Mouse (Mus musculus) liver, embryonic 14.5 days (tissue): ENCODE results near the gene Tdrd12. TPM values are rescaled to one million over a fixed set of nuclear protein-coding genes. Genes with fewer than 3 reads are reported as not detected.

Experiments used
- ATAC-seq: fragments of 200-750 bp; cut with Nextera tagmentation; 2 replicates; pipeline ENCODE4 v1.8.0; 2017; ENCODE audit warnings: moderate number of reproducible peaks, mild to moderate bottlenecking, moderate library complexity; ENCODE audit not compliant: insufficient read depth
- DNase-seq, 3 experiments: peaks; one replicate each; pipeline ENCODE4 v3.0.0-alpha.2; 2012 to 2013; ENCODE audit warnings: low read depth in 3 of 3, low spot score in 3 of 3
- H3K27ac ChIP-seq: fragments of 300-500 bp; sonication (generic); 2 replicates; pipeline ENCODE4 v1.5.1; 2014; ENCODE audit warnings: moderate library complexity, mild to moderate bottlenecking, control low read depth, inconsistent platforms
- H3K27me3 ChIP-seq: fragments of 300-500 bp; sonication (generic); 2 replicates; pipeline ENCODE4 v1.6.1; 2014; ENCODE audit warnings: mild to moderate bottlenecking, low read length, moderate library complexity; ENCODE audit not compliant: control insufficient read depth, insufficient read depth
- H3K36me3 ChIP-seq: fragments of 300-500 bp; sonication (generic); replicated peaks from 2 replicates; pipeline ENCODE4 v1.6.1; 2014; ENCODE audit warnings: low read depth; ENCODE audit not compliant: control insufficient read depth, insufficient read depth
- H3K4me1 ChIP-seq, 2 experiments: fragments of 200-500 bp in 1 of 2; fragments of 300-500 bp in 1 of 2; sonication (generic) in 1 of 2; replicated peaks; 2 replicates each; pipeline ENCODE4 v1.6.1; 2012 to 2014; ENCODE audit warnings: antibody characterized with exemption in 1 of 2, inconsistent platforms in 1 of 2, low read length in 1 of 2; ENCODE audit not compliant: control insufficient read depth in 2 of 2, insufficient read depth in 2 of 2
- H3K4me2 ChIP-seq: fragments of 300-500 bp; sonication (generic); 2 replicates; pipeline ENCODE4 v1.6.1; 2014; ENCODE audit warnings: low read depth, mild to moderate bottlenecking, control low read depth, moderate library complexity
- H3K4me3 ChIP-seq, 2 experiments: fragments of 200-500 bp in 1 of 2; fragments of 300-500 bp in 1 of 2; sonication (generic) in 1 of 2; 2 replicates each; pipeline ENCODE4 v1.5.1; 2012 to 2014; ENCODE audit warnings: low read depth in 2 of 2, low read length in 2 of 2, mild to moderate bottlenecking in 2 of 2, control low read depth in 1 of 2, inconsistent platforms in 1 of 2, moderate library complexity in 1 of 2; ENCODE audit not compliant: insufficient read depth in 1 of 2
- H3K9ac ChIP-seq: fragments of 300-500 bp; sonication (generic); replicated peaks from 2 replicates; pipeline ENCODE4 v1.6.1; 2014; ENCODE audit warnings: mild to moderate bottlenecking, control low read depth, moderate library complexity
- H3K9me3 ChIP-seq: fragments of 300-500 bp; sonication (generic); 2 replicates; pipeline ENCODE4 v1.6.1; 2016; ENCODE audit warnings: low read length, mixed read lengths; ENCODE audit not compliant: control insufficient read depth
- CTCF ChIP-seq: IDR thresholded peaks from 2 replicates; pipeline ENCODE4 v1.5.1; 2016; ENCODE audit warnings: antibody characterized with exemption, low read depth, control low read depth
- EP300 ChIP-seq: IDR thresholded peaks from 2 replicates; pipeline ENCODE4 v1.6.1; 2016; ENCODE audit warnings: antibody characterized with exemption, low read depth
- WGBS: fragments of 180-500 bp; shearing (Covaris S2); extraction: QIAGEN DNeasy Blood & Tissue Kit; methylation state at CpG from one replicate; pipeline ENCODE4 v1.1.7; 2014; ENCODE audit not compliant: insufficient replicate concordance; 5-methylcytosine and 5-hydroxymethylcytosine counted together
- polyA plus RNA-seq, 2 experiments: library from polyadenylated mRNA; depleted of rRNA in 1 of 2; stranded (reverse) in 1 of 2; unstranded in 1 of 2; fragments of >200 nt; fragmentation: Nextera tagmentation in 1 of 2; extraction: Ambion mirVana in 1 of 2; gene quantifications; 2 replicates each; pipeline versions ENCODE4 v1.2.1 to v1.2.3; 2012 to 2014

The Tdrd12 gene
- polyA plus RNA-seq, 2 experiments: 0.10 TPM; not detected in 1

DNA sequence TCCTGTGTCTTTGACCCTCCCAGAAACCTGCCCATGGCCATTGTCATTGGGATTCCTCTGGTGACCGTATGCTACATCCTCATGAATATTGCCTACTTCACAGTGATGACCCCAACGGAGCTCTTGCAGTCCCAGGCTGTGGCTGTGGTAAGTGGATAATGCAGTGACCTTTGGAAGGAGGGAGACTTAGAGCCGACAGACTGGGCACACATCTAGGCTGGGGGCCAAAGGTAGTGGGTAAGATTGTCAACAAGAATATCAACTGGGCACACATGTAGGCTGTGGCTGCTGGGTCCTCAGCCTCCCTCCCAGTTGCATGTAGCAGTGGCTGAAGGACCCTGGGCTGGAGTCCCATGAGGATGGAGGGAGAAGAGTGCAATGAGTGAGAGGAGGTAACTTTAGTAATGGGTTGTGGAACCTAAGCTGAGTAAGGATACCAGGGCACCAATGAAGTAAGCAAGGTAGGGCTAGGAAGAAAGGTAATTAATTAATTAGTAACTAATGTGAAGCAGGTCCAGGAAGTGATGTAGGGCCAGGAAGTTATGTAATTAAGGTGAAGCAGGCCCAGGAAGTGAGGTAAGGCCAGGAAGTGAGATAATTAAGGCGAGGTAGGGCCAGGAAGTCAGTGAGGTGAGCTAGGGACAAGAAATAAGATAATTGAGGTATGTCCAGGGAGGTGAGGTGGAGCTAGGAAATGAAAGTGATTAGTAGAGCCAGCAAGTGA lies 81.3 kb downstream of the Tdrd12 start:
- Histone ChIP-seq H3K9ac (no peak overlapping the region), H3K4me3 (no peak overlapping the region), H3K36me3 (no peaks in the 10 kb centered on the region), H3K27ac (no peak overlapping the region), H3K4me1 (no peaks in the 10 kb centered on the region), H3K27me3 (no peaks in the 10 kb centered on the region), H3K4me2 (no peak overlapping the region), H3K9me3 (no peaks in the 10 kb centered on the region)
- TF ChIP-seq EP300: no peak
- 54% methylated on average over 4 of the region's 4 CpGs for WGBS
- ATAC-seq: no peak
- no peak for DNase-seq

DNA sequence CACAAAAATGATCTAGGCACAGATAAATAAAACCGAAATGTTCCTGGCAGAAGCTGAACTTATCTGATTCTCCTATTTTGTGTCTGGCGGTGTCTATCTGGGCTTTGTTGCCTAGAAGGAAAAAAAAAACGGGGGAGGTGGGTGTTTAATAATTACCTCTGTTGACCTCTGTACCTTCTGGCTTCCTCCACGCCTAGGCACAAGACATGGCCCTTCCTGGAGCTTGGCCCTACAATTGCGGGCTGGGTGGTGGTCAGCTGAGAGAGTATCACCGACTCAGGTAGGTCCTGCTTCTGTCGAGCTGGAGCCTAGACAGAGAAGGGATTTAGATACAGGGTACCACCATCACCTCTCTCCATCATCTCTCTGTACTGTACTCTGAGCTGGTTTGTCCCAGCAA lies 88.7 kb downstream of the Tdrd12 start:
- 47% methylated on average over 7 of the region's 7 CpGs for WGBS
- no peak overlapping the region for H3K4me2 ChIP-seq
- no peak overlapping the region for H3K27ac ChIP-seq
- ATAC-seq (no peak), DNase-seq (no peak)
- H3K36me3 ChIP-seq: no peaks in the 10 kb centered on the region
- H3K27me3 ChIP-seq: no peaks in the 10 kb centered on the region
- peaks cover 0 to 4% of the 10 kb centered on the region in 2 experiments; a peak in 1 of 4 replicates for H3K4me1 ChIP-seq
- H3K9me3 ChIP-seq: no peaks in the 10 kb centered on the region
- TF ChIP-seq CTCF (no peak), EP300 (no peak)
- H3K9ac ChIP-seq: no peak overlapping the region
- H3K4me3 ChIP-seq: no peak overlapping the region; a peak in 1 of 4 replicates

DNA sequence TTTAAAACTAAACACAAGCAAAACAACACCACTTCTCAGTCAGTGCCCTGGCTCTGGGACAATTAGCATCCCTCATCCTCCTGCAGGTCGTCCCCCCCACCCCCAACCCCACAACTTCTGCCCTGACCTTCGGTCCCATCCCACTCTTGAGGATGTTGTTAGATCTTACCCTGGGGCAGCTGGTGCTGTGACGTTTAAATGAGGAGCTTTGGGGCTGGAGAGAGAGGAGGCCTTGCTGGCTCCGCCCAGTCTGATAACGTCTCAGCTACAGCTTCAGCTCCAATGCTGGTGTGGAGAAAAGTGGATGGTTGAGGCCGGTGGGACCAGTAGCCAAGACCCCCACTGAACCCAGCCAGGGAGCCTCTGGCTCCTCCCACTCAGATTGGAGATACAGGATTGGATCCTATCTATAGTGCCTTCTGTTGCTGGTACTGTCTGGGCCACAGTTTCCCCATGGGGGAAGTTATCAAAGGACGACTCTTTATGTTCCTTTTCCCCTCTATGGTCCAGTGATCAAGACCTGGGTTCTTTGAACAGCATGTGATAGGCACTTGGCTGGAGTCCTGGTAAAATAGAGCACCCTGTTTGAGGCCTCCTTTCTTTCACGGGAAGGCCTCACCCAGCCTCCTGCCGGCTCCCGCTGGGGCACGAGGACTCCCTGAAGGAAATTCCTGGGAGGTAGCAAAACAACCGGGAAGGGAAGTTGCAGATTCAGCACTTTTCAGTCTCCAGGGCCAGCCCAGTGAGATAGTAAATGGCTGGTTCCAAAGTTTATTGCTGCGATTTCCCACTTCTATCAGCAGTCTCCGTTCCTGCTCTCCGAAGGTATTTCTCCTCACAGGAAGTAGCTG lies 89.3 kb downstream of the Tdrd12 start, which contains the start of gene Slc7a9:
Slc7a9 (plus strand) TSS at position 801 of the 851 bp plus-strand sequence.
- Histone ChIP-seq H3K36me3 (no peaks in the 10 kb centered on the region), H3K27me3 (no peaks in the 10 kb centered on the region), H3K27ac (no peak within 1 kb of the TSS), H3K4me1 (peaks cover 0 to 4% of the 10 kb centered on the region in 2 experiments; a peak in 1 of 4 replicates), H3K4me2 (no peak within 1 kb of the TSS), H3K9ac (no peak within 1 kb of the TSS), H3K9me3 (no peaks in the 10 kb centered on the region), H3K4me3 (no peak within 1 kb of the TSS; a peak in 1 of 4 replicates)
- no peak for ATAC-seq
- no peak for DNase-seq
- 17% methylated on average over 15 of the region's 15 CpGs for WGBS
- TF ChIP-seq EP300: no peak
- no peak for TF ChIP-seq CTCF

DNA sequence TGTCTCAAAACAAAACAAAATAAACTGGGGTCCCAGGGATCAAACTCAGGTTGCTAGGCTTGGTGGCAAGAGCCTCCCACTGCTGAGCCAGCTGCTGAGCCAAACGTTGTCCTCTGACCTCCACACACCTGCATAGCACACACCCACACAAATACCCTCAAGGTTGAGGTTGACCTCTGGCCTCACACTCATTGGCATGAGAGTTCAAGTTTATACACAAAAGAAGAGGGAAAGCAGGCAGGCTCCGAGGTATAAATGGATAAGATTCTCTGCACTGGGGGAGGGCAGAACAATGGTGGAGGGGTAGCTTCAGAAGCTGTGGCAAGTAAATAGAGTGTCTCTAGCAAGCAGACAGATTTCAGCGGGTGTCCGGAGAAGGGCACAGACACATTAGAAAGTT lies 90.0 kb downstream of the Tdrd12 start:
- no peak for TF ChIP-seq EP300
- no peak for TF ChIP-seq CTCF
- 50% methylated on average over 4 of the region's 4 CpGs for WGBS
- Histone ChIP-seq H3K27me3 (no peaks in the 10 kb centered on the region), H3K9me3 (no peaks in the 10 kb centered on the region), H3K4me2 (no peak overlapping the region), H3K4me3 (no peak overlapping the region), H3K36me3 (no peaks in the 10 kb centered on the region), H3K4me1 (peaks cover 0 to 4% of the 10 kb centered on the region in 2 experiments; a peak in 1 of 4 replicates), H3K9ac (no peak overlapping the region), H3K27ac (no peak overlapping the region)
- DNase-seq (no peak), ATAC-seq (no peak)

DNA sequence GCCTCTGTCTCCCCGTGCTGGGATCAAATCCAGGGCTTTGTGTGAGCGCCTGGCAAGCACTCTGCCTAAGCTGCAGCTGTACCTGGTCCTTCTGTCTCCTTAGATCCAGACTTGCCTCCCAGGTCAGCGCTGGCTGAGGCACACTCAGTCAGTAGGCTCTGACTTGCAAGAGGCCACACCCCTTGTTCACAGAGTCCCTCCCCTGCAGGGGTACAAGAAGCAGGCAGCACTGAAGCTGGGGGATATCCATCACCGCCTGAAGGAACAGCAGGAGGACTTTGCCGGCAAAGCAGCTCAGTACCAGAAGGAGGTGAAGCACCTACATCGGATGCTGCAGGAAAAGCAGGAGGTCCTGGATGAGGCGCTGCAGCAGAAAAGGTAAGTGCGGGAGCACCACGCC lies 102.3 kb downstream of the Tdrd12 start:
- Histone ChIP-seq H3K9ac (no peak overlapping the region), H3K9me3 (no peaks in the 10 kb centered on the region), H3K4me2 (no peak overlapping the region), H3K4me1 (no peaks in the 10 kb centered on the region), H3K27ac (no peak overlapping the region), H3K36me3 (peaks cover 7% of the 10 kb centered on the region), H3K4me3 (no peak overlapping the region), H3K27me3 (no peaks in the 10 kb centered on the region)
- TF ChIP-seq CTCF (no peak), EP300 (no peak)
- WGBS: 77% methylated on average over 9 of the region's 9 CpGs
- no peak for ATAC-seq
- DNase-seq: no peak
